Mouse (Mus musculus): ENCODE measurements at regions not wholly inside any gene's neighbourhood (a gene's known extent, or its start where the extent isn't known, plus 50 kb on each side); places are given as distances from the start of the nearest gene placed in this dataset.
"Not testable (repeated sequence)": the region's sequence is repeated elsewhere in the genome, so short reads cannot be mapped to it uniquely, and the experiment has no call there.

DNA sequence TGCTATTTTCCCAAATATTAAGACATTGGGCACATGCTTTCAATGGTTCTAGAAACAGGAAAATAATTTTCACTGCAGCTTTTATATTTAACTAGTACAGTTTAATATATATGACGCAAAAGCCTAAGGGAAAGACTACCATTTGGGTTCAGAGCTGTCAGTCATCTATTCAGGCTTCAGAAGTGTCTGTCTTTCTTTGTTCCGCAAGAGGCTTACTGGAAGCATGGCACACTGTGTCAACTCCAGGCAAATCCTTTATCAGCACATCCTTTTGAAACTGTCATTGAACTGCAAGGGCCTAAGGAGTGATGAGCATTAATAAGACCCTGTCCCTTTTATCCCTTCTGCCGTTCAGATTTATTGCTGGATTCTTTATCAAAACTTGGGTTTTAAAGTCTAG lies 158.2 kb downstream of the Gm5152 start:
- in situ Hi-C loops (cut with MboI, MseI): not testable (repeated sequence)

DNA sequence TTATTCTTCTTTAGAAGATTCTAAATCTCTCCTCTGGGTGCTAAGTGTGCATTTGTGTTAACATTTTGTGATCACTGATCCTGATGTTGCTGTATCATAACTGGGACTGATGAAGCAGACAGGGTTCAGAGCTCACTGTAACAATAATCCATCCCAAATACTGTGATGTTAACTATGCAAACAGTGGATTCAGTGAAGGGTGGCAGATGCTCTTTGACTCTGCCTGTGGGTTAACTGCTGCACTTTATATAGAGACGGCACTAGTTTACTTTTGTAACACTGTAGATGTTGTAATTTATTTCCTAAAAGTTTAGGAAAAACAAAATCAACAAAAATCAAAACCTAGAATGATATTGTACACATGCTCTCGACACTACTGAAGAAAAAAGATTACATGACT lies 190.9 kb downstream of the Gm5152 start:
- in situ Hi-C loops (cut with MboI, MseI): no loop called here

DNA sequence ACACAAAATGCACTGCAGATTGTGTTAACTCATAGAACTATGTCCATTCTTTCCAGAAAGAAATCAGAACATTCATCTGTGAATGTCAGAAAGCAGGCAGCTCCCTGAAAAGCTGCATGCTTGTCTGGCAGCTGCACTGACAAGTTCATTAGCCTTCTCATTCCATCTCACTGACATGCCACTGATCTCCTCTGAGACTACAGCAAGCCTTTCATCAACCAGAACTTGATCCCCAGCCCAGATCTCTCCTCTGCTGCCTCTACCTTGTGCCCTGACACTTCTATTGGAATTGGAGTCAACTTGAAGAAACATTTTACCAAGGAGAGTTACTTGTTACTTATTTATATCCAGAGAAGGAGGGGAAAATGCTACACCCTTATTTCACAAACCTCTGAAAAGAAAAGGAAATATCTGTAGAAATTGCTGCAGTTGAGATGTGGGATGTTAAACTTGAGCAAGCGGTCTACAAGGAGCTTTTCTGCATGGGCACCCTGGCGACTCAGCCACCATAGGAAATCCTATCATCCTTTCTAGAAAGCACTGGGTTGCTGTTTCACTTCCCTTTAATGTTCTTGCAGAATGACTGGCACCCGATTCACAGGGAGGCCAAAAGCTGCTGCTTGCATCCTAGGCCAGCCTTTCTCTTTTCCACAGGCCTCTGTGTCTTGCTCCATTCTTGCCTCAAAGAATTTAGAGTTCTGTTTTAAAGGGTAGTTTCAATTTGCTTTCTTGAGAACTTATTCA lies 191.5 kb downstream of the Gm5152 start:
- in situ Hi-C loops (cut with MboI, MseI): no loop called here

DNA sequence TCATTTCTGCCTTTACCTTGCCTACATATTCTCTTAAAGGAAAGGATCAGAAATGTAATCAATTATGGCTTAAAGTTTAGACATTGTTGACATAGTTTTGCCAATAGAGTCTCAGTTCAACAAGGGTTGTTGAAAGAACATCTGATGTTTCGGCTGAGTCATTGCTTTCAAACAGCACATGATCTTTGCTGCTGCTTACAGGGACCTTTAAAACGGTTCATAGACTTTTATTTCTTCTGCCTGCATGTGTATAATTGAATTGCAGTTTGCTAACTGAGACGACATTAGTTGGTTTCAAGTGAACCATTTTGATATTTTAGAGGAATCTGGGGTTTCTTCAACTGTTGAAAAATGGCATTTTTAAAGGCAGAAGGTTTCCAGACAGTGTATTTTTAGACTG lies 204.7 kb downstream of the Gm5152 start:
- in situ Hi-C loops (cut with MboI, MseI): no loop called here

DNA sequence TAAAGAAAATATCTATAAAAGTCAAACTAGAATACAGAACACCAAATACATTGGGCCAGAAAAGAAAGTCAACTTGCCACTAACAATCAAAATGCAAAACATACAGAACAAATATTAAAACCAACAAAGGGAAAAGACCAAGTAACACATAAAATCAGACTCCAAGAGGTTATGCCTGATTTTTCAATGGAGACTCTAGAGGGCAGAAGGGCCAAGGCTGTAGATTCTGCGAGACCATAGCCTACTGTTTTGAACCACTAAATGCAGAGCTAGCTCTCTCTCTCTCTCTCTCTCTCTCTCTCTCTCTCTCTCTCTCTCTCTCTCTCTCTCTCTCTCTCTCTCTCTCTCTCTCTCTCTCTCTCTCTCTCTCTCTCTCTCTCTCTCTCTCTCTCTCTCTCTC lies 221.2 kb downstream of the Gm5152 start:
- in situ Hi-C loops (cut with MboI, MseI): loop anchor here (10.0 kb wide), 1 partner anchor 300 kb away; no protein-coding TSS in a partner anchor

Data from T-helper 2 cell (primary cell).